Mouse (Mus musculus) ovary, postnatal 36 days (tissue): ENCODE measurements around the gene Nhsl1.
"Not testable (repeated sequence)": the region's sequence is repeated elsewhere in the genome, so short reads cannot be mapped to it uniquely, and the experiment has no call there.

Experiments used
- DNase-seq: peaks from one replicate; pipeline ENCODE4 v3.0.0; 2022; ENCODE audit warnings: low spot score, mixed read lengths

The Nhsl1 gene

GRCm38 (mm10) chr10:18446359-18446820 is 127.6 kb downstream of the Nhsl1 start:
- no peak for DNase-seq

GRCm38 (mm10) chr10:18447299-18447698 is 128.5 kb downstream of the Nhsl1 start:
- no peak for DNase-seq

- not testable (repeated sequence) for DNase-seq
These were observed 130.1 kb downstream of the Nhsl1 start for GRCm38 (mm10) chr10:18448896-18449295.

GRCm38 (mm10) chr10:18453380-18453779 is 134.6 kb downstream of the Nhsl1 start:
- peak; percentile 82 for DNase-seq

GRCm38 (mm10) chr10:18454161-18454560 is 135.4 kb downstream of the Nhsl1 start:
- DNase-seq, result no peak

GRCm38 (mm10) chr10:18455301-18455920 is 136.6 kb downstream of the Nhsl1 start:
- DNase-seq, result no peak

GRCm38 (mm10) chr10:18457808-18458475 is 139.2 kb downstream of the Nhsl1 start:
- DNase-seq, result no peak

- DNase-seq, result no peak
These were observed 142.6 kb downstream of the Nhsl1 start for GRCm38 (mm10) chr10:18461336-18461735.

- no peak for DNase-seq
These were observed 144.5 kb downstream of the Nhsl1 start for GRCm38 (mm10) chr10:18463071-18463841.

GRCm38 (mm10) chr10:18468396-18468795 is 149.6 kb downstream of the Nhsl1 start:
- no peak for DNase-seq

- peak; percentile 22 for DNase-seq
These were observed 150.7 kb downstream of the Nhsl1 start for GRCm38 (mm10) chr10:18469279-18470135.

GRCm38 (mm10) chr10:18470351-18471060 is 151.7 kb downstream of the Nhsl1 start:
- no peak for DNase-seq

GRCm38 (mm10) chr10:18471648-18472047 is 152.9 kb downstream of the Nhsl1 start:
- no peak for DNase-seq

- no peak for DNase-seq
These were observed 156.3 kb downstream of the Nhsl1 start for GRCm38 (mm10) chr10:18475126-18475525.

GRCm38 (mm10) chr10:18478294-18478693 is 159.5 kb downstream of the Nhsl1 start:
- no peak for DNase-seq

GRCm38 (mm10) chr10:18479285-18479684 is 160.5 kb downstream of the Nhsl1 start:
- DNase-seq, result no peak

- DNase-seq, result no peak
These were observed 162.1 kb downstream of the Nhsl1 start for GRCm38 (mm10) chr10:18480836-18481235.

GRCm38 (mm10) chr10:18482558-18483141 is 163.9 kb downstream of the Nhsl1 start:
- peak; percentile 22 for DNase-seq

- DNase-seq, result no peak
These were observed 164.9 kb downstream of the Nhsl1 start for GRCm38 (mm10) chr10:18483658-18484057.

GRCm38 (mm10) chr10:18484731-18485130 is 165.9 kb downstream of the Nhsl1 start:
- DNase-seq, result no peak
